Mouse (Mus musculus) embryonic facial prominence, embryonic 11.5 days (tissue): ENCODE measurements around the gene R3hdm4. TPM values are rescaled to one million over a fixed set of nuclear protein-coding genes. Genes with fewer than 3 reads are reported as not detected.
"Not testable (repeated sequence)": the region's sequence is repeated elsewhere in the genome, so short reads cannot be mapped to it uniquely, and the experiment has no call there.

Source experiments
- ATAC-seq: fragments of 200-750 bp; cut with Nextera tagmentation; replicated peaks from 2 replicates; pipeline ENCODE4 v1.8.0; 2017; ENCODE audit warnings: low read depth; ENCODE audit not compliant: insufficient number of reproducible peaks, low FRiP score, low TSS enrichment
- DNase-seq: peaks from one replicate; pipeline ENCODE4 v3.0.0-alpha.2; 2015; ENCODE audit warnings: low spot score
- H3K27ac ChIP-seq: fragments of 300-500 bp; sonication (generic); replicated peaks from 2 replicates; pipeline ENCODE4 v1.5.1; 2014; ENCODE audit warnings: mild to moderate bottlenecking, low read depth, low read length, control low read depth
- H3K27me3 ChIP-seq: fragments of 300-500 bp; sonication (generic); 2 replicates; pipeline ENCODE4 v1.6.1; 2014; ENCODE audit warnings: mild to moderate bottlenecking, low read length, moderate library complexity, mixed read lengths; ENCODE audit not compliant: control insufficient read depth, insufficient read depth
- H3K36me3 ChIP-seq: fragments of 300-500 bp; sonication (generic); replicated peaks from 2 replicates; pipeline ENCODE4 v1.6.1; 2014; ENCODE audit warnings: low read depth, mild to moderate bottlenecking, low read length, moderate library complexity, mixed read lengths; ENCODE audit not compliant: control insufficient read depth, insufficient read depth
- H3K4me1 ChIP-seq: fragments of 300-500 bp; sonication (generic); 2 replicates; pipeline ENCODE4 v1.6.1; 2014; ENCODE audit warnings: low read length, mixed read lengths; ENCODE audit not compliant: control insufficient read depth, insufficient read depth
- H3K4me2 ChIP-seq: fragments of 300-500 bp; sonication (generic); 2 replicates; pipeline ENCODE4 v1.6.1; 2014; ENCODE audit warnings: low read depth, mild to moderate bottlenecking, control low read depth, low read length, moderate library complexity
- H3K4me3 ChIP-seq: fragments of 300-500 bp; sonication (generic); 2 replicates; pipeline ENCODE4 v1.5.1; 2014; ENCODE audit warnings: low read depth, low read length, control low read depth
- H3K9ac ChIP-seq: fragments of 300-500 bp; sonication (generic); replicated peaks from 2 replicates; pipeline ENCODE4 v1.6.1; 2014; ENCODE audit warnings: mild to moderate bottlenecking, control low read depth, low read length
- H3K9me3 ChIP-seq: fragments of 300-500 bp; sonication (generic); replicated peaks from 2 replicates; pipeline ENCODE4 v1.6.1; 2016; ENCODE audit warnings: mild to moderate bottlenecking, low read length, inconsistent platforms, mixed read lengths; ENCODE audit not compliant: control insufficient read depth
- WGBS: fragments of 180-500 bp; shearing (Covaris S2); extraction: QIAGEN DNeasy Blood & Tissue Kit; methylation state at CpG from one replicate; pipeline ENCODE4 v1.1.7; 2014; 5-methylcytosine and 5-hydroxymethylcytosine counted together
- polyA plus RNA-seq: library from polyadenylated mRNA; unstranded; fragments of >200 nt; fragmentation: Nextera tagmentation; extraction: Ambion mirVana; gene quantifications from 2 replicates; pipeline ENCODE4 v1.2.1, GENCODE M21; 2014

The R3hdm4 gene
- polyA plus RNA-seq, 1 experiment from 2014 or later, result 116 TPM

DNA sequence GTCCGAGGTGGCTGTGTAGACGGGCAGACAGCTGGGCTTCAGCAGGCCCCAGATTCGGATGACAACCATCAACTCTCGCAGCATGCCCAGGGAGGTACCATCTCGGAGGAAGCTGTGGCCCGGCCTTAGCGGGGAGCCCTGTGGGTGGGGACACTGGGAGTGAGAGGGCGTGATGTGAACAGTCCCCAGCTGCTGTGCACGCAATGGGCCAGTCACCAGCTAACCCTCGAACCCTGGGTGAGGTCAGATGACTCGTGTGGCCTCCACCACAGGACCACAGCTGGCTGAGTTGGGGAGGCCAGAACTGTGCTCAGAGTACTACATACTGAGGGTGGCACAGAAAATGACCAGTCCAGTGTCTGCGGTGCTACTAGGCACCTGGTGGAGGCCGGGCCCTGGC is 24.2 kb downstream of the R3hdm4 start:
- H3K36me3 ChIP-seq, result peaks cover 4% of the 10 kb centered on the region
- no peaks in the 10 kb centered on the region; the same call in 1 of the 2 replicates for H3K9me3 ChIP-seq
- no peak overlapping the region for H3K4me3 ChIP-seq
- WGBS, result 85% methylated on average over 13 of the region's 13 CpGs
- no peak for DNase-seq
- ATAC-seq, result no peak
- no peaks in the 10 kb centered on the region for H3K4me1 ChIP-seq
- H3K27me3 ChIP-seq, result no peaks in the 10 kb centered on the region
- H3K27ac ChIP-seq, result no peak overlapping the region
- no peak overlapping the region for H3K9ac ChIP-seq
- no peak overlapping the region for H3K4me2 ChIP-seq

DNA sequence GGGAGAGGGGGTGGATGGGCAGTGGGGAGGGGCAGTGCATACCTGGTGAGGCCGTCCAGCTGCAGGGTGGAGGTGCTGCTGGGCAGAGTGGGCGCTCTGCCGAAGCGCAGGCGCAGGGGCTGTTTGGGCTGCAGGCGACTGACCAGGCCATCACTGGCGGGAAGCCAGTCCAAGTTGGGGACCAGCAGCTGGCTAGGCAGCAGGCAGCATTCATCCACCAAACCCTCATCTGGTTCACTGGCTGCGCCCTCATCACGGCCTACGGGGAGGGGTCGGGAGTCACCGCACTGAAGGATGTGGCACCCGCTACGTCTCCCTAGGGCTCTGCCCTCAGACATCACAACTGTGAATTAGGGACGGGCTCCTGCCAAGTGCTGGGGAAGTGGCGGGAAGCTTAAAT is 24.7 kb downstream of the R3hdm4 start:
- Histone ChIP-seq H3K36me3 (peaks cover 4% of the 10 kb centered on the region), H3K9ac (no peak overlapping the region)

DNA sequence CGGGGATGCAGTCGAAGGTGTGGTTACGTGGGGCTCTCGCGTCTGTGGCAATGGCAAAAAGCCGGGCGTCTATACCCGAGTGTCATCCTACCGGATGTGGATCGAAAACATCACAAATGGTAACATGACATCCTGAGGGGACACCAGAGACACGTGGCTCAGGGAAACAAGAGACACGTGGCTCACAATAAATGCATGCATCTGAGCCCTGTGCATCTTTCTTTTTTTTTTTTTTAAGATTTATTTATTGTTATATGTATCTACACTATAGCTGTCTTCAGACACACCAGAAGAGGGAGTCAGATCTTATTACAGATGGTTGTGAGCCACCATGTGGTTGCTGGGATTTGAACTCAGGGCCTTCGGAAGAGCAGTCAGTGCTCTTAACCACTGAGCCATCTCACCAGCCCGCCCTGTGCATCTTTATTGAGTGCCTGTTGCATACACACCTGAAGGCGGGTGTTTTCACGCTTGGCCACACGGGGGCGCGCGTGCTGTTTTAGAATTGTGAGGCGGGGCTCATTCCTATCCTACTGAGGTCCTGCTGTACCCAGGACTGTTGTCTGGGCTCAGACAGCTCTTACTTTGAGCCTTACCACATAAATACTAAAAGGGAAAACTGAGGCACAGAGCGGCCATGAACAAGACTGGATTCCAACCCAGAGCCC is 28.4 kb downstream of the R3hdm4 start:
- 49% methylated on average over 22 of the region's 22 CpGs for WGBS
- not testable (repeated sequence) for ATAC-seq

More for the DNA sequence above, 24.7 kb downstream of the R3hdm4 start:
- WGBS, result 92% methylated on average over 16 of the region's 16 CpGs
- Histone ChIP-seq H3K4me1 (no peaks in the 10 kb centered on the region), H3K4me2 (no peak overlapping the region), H3K27ac (no peak overlapping the region), H3K9me3 (no peaks in the 10 kb centered on the region; the same call in 1 of the 2 replicates), H3K27me3 (no peaks in the 10 kb centered on the region), H3K4me3 (no peak overlapping the region)
- DNase-seq (no peak), ATAC-seq (no peak)

DNA sequence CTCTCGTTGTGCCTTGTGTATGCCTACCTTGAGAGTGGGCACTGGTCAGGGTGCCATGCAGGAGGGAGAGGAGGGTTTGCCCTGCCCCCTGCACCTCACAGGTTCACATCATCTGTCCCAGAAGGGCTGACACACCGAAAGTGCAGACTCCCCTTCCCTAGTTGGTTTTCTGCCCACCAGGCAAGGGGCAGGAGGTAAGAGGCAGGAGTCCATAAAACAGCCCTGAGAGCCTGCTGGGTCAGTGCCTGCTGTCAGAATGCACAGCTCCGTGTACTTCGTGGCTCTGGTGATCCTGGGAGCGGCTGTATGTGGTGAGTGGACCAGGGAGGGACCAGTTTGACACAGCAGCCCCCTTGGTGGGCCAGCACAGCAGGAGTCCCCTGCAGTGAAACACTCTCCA is 30.3 kb downstream of the R3hdm4 start, which contains the start of gene Cfd:
TSS of gene Cfd (plus strand) at position 184 of the 400 bp plus-strand sequence.
- H3K4me2 ChIP-seq, result no peak within 1 kb of the TSS
- H3K27me3 ChIP-seq, result no peaks in the 10 kb centered on the region

More for the DNA sequence above, 28.4 kb downstream of the R3hdm4 start:
- not testable (repeated sequence) for H3K4me1 ChIP-seq, H3K9me3 ChIP-seq, H3K9ac ChIP-seq, H3K27me3 ChIP-seq, H3K27ac ChIP-seq, H3K4me3 ChIP-seq, H3K36me3 ChIP-seq, H3K4me2 ChIP-seq
- peak; percentile 86 for DNase-seq

DNA sequence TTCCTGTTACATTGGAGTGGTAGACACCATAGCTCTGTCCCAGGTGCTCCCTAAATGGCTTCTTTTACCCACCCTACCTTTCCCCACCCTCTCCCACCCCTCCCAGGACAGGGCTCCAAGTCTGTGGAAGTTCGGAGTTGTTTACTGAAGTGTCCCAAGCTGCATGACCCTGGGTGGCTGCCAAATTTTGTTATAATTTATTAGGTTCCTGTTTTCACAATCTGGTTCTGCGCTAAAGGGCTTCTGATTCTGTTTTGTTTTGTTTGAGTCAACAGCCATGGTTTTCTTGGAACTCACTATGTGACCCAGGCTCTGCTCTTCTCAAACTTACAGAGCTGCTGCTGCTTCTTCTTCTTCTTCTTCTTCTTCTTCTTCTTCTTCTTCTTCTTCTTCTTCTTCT is 31.6 kb downstream of the R3hdm4 start:
- H3K4me2 ChIP-seq, result no peak overlapping the region
- 86% methylated on average over 2 of the region's 2 CpGs for WGBS
- no peaks in the 10 kb centered on the region for H3K36me3 ChIP-seq
- no peaks in the 10 kb centered on the region for H3K4me1 ChIP-seq
- H3K9ac ChIP-seq, result no peak overlapping the region
- DNase-seq (no peak), ATAC-seq (no peak)
- H3K27ac ChIP-seq, result no peak overlapping the region
- H3K4me3 ChIP-seq, result no peak overlapping the region
- H3K9me3 ChIP-seq, result no peaks in the 10 kb centered on the region
- no peaks in the 10 kb centered on the region for H3K27me3 ChIP-seq

More for the DNA sequence above, 30.3 kb downstream of the R3hdm4 start, which contains the start of gene Cfd:
- 41% methylated on average over 5 of the region's 5 CpGs for WGBS
- no peaks in the 10 kb centered on the region for H3K9me3 ChIP-seq
- no peak within 1 kb of the TSS for H3K27ac ChIP-seq
- no peaks in the 10 kb centered on the region for H3K4me1 ChIP-seq
- no peak within 1 kb of the TSS for H3K9ac ChIP-seq
- H3K4me3 ChIP-seq, result no peak within 1 kb of the TSS
- peaks cover 2% of the 10 kb centered on the region; the same call in 1 of the 2 replicates for H3K36me3 ChIP-seq
- no peak for DNase-seq
- no peak for ATAC-seq

DNA sequence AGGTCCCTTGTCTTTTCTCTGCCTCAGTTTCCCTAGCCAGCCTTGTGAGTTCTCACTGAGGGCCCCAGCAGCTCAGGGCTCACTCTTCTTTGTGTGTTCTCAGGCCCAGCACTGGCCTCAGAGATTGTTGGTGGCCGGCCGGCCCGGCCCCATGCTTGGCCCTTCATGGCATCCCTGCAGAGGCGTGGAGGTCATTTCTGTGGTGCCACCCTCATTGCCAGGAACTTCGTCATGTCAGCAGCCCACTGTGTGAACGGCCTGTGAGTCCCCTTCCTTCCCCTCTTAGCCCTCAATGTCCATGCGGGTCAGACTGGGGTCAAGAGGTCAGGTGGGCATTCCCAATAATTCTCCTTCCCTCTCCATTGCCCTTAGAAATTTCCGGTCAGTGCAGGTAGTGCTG is 34.4 kb downstream of the R3hdm4 start:
- H3K36me3 ChIP-seq, result no peaks in the 10 kb centered on the region
- H3K27me3 ChIP-seq, result peaks cover 6% of the 10 kb centered on the region; the same call in 1 of the 2 replicates
- no peaks in the 10 kb centered on the region for H3K9me3 ChIP-seq
- H3K4me2 ChIP-seq, result no peak overlapping the region
- H3K27ac ChIP-seq, result no peak overlapping the region
- H3K4me3 ChIP-seq, result no peak overlapping the region
- 77% methylated on average over 8 of the region's 8 CpGs for WGBS
- H3K4me1 ChIP-seq, result no peaks in the 10 kb centered on the region
- ATAC-seq, result no peak
- H3K9ac ChIP-seq, result no peak overlapping the region
- DNase-seq, result no peak

DNA sequence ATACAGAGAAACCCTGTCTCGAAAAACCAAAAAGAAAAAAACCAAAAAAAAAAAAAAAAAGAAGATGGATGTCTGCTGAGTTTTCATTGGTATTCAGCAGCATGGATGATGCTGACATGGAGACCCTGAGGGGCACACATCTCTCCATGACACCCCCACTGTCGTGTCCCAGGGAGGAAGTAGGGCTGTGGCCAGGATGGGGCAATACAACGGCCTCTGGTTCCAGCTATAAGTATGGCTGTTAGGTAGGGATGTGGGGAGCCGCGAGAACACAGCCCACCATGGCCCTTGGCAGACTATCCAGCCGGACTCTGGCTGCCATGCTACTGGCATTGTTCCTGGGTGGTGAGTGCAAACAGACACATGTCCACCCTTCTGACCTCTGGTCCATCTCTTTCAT is 35.0 kb downstream of the R3hdm4 start, which contains the start of gene Elane:
TSS of gene Elane (plus strand) at position 194 of the 400 bp plus-strand sequence.
- H3K4me3 ChIP-seq, result no peak within 1 kb of the TSS
- DNase-seq (no peak), ATAC-seq (no peak)
- no peak within 1 kb of the TSS for H3K4me2 ChIP-seq
- H3K36me3 ChIP-seq, result no peaks in the 10 kb centered on the region
- H3K4me1 ChIP-seq, result no peaks in the 10 kb centered on the region
- no peak within 1 kb of the TSS for H3K9ac ChIP-seq
- 80% methylated on average over 6 of the region's 6 CpGs for WGBS
- no peaks in the 10 kb centered on the region for H3K9me3 ChIP-seq
- H3K27me3 ChIP-seq, result peaks cover 6% of the 10 kb centered on the region; the same call in 1 of the 2 replicates
- H3K27ac ChIP-seq, result no peak within 1 kb of the TSS

DNA sequence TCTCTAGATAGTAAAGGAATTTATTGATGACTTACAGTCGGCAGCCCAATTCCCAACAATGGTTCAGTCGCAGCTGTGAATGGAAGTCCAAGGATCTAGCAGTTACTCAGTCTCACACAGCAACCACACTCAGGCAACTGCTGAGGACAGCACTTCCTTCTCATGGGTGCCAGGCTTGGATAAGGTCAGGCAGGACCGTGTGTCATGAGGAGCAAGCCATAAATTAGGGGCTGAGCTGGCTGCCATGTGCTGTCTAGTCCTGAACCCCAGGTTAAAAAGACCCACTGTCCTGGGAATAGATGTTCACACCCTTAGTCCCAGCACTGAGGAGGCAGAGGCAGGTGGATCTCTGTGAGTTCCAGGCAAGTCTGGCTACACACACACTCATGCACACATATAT is 36.1 kb downstream of the R3hdm4 start:
- H3K27ac ChIP-seq, H3K4me2 ChIP-seq, H3K36me3 ChIP-seq, H3K27me3 ChIP-seq, DNase-seq, H3K9me3 ChIP-seq, H3K4me3 ChIP-seq, H3K4me1 ChIP-seq, ATAC-seq, H3K9ac ChIP-seq: not testable (repeated sequence)
- WGBS, result 70% methylated on average over 2 of the region's 3 CpGs
